Mouse (Mus musculus): Measurements from ENCODE around the gene Slc35b4.

The Slc35b4 gene

DNA sequence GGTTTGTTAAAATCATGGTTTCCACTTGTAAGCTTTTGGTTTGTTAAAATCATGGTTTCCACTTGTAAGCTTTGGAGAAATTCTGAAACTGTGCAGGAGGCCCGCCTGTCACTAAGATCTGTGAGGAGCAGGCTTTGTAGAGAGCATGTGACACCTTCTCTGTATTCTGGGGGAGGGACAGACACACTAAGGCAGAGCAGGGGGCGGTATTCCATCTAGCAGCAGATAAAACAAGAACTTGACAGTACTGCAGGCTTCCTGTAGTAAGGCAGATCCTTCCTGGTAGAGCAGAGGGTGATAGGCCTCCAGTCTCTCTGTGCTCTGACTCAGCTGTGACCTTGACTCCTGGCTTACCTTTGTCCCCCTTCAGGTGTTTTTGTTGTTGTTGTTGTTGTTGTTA lies 47.6 kb downstream of the Slc35b4 start:
- no peak for DNase-seq (ENCODE audit: low spot score)

DNA sequence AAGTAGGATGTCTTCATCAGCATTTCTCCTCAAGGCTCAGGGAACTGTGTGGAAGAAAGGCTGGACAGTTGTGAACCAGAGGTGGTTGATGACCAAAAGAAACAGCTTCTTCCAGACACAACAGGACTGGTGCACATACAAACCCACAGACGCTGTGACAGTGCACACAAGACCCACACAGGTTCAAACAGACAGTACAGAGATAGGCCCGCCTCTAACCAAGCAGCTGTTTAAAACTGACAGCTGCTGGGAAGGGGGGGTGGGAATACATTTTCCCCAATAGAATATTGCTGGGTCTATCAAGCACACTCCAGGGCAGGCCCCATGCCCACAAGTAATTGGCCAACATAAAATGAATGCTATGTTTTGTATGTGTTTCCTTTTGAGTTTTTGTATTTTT lies 52.5 kb downstream of the Slc35b4 start:
- no peak for DNase-seq (ENCODE audit: low spot score)

DNA sequence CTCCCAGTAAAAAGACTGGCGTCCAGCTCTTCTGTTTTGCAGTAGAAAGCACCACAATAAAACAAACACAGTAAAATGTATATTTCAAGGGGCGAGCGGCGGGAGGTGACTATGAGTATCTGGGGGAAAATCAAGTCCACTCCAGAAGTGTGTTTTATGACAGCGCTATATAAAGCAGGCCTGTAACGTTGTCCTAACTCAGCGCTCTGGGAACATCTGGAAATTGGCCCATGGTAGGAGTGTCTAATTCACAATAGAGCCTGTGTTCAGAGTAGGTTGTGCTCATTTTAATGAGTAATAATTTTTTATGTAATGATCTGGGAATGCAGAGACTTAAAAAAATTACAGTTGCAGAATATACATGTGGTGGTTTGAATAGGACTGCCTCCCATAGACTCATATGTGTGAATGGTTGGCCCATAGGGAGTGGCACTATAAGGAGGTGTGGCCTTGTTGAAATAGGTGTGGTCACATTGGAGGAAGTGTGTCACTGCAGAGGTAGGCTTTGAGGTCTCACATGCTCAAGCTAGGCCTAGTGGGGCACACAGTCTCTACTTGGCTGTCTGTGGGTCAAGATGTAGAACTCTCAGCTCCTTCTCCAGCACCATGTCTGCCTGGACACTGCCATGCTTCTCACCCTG lies 60.0 kb downstream of the Slc35b4 start:
- DNase-seq (ENCODE audit: low spot score) = no peak

DNA sequence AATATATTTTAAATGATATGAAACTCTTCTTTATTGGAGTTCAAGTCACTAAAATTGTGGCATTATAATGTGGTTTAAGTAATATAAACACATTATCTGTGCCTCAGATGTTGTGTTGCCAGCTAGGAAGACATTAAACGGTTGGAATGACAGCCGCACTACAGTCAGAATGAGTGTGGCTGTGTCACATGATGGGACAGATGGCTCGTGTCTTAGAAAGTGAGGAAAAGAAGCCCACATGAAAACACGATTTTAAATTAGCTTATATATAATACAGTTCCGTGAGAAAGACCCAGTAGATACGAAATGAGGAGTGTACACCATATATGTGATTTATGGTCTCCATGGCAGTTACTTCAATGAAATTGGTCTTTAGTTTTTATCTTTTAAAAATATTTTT lies 65.5 kb downstream of the Slc35b4 start:
- no peak for DNase-seq (ENCODE audit: low spot score)

DNA sequence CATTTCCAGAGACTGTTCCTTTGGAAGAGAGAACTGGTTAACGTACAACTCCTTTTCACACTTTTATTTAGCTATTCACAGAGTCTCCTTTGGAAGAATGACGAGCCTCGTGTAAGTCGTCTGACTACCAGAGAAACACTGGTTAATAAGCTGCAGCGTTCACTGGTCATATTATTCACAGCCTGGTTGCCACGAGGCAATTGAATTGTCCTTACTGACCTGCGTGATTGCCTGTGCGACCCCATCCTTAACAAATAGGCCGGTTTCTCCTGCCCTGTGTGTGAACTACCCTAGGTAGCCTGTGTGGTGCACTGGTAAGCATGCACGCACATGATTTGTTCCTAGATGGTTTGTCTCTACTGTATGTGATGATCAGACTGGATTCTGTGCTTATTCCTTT lies 66.3 kb downstream of the Slc35b4 start:
- DNase-seq (ENCODE audit: low spot score) = no peak
